Mouse (Mus musculus): ENCODE measurements around the gene Ogfod3.

Ogfod3 gene

DNA sequence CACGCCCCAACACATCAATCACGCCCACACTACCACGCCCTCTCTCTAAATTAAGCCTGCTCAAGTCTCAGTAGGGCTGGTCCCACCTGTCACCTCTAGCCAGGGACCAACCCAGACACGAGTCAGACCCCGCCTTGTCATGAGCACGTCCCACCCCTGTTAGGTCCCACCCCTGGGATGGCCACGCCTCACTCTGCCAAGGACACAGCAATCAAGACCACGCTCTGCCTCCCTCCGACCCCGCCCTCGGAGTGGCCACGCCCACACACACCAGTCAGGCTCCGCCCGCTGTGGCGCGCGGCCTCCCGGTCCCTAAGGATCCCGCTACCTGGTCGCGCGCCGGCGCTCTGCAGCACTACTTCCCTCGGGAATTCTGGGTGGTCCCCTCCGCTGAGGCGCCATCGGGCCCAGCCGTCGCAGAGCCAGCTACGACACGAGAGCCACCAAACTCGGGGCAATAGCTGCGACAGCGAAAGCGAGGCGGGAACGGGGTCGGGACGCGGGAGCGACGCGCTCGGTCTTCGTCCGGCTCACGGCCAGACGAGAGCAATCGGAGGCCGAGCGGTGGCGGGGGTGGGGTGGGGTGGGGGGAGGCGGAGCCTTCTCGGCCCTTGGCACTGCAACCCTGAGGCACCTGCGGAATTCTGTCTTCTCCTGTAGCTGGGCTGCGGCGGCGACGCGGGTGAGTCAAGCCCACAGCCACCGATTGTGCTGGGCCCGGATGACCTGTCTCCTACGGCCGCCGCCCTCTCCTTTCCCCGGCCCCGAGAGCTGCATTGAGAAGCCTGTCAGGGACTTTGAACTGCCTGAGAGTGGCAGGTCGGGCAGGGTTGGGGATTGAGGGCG lies at the start of gene Ogfod3, which contains the start of gene Hexdc:
Ogfod3 (minus strand) TSS at position 551 of the 846 bp plus-strand sequence.
Hexdc (plus strand) TSS at position 273 of the 846 bp plus-strand sequence.
- peak; percentile 99 for DNase-seq

DNA sequence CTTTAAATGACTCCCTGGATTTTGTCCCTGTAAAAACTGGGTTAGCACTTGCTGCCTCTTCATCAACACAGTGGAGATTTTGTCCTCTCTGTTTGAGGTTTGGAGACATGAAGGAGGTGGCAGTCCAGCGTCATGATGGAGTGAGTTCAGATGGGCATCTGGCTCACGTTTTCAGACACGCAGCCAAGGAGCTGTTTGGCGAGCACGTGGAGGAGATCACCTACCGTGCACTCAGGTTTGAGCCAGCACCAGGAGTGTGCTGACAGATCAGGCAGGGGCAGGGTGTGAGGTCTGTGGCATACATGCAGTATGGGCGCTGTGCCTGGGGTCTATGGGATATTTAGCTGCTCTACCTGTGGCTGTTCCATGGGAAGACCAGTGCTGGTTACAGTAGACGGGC lies 45.7 kb upstream of the Ogfod3 start:
- no peak for DNase-seq

GRCm38 (mm10) chr11:121239669-121240068 lies 35.2 kb upstream of the Ogfod3 start:
- peak; percentile 44 for DNase-seq

DNA sequence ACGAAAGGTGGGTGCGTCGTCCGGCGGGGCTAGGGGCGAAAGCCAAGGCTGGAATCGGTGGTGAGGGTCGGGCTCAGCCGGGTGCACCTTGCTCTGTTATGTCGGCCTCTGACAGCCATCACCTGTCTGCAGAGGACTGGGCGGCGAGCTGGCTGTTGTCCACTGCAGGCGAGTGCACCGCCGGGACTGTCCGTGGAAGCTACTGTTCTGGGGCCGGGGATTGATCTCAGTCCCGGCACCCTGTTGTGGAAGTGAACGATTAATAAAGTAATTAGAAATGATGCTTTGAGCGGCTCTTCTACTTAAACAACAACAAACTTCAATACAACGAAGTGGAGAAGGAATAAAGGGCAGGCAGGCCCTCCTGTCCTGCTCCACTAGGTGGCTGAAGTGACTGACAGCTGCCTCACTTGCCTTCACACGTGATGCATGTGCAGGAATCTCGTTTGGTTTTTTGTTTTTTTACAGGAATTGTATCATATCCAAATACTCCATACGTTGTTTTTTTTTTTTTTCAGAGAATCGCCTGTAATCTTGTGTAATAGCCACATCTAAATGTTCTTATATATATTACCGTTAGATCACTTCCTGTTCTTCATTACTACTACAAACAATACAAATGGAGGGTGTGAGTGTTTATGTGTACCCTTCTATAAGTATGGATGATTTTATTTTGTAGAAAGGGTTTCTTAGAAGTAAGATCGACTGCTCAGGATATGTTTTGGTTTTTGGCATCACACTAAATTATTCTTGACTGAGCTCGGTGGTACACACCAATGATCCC lies 33.0 kb upstream of the Ogfod3 start:
- peak; percentile 69 for DNase-seq

GRCm38 (mm10) chr11:121236564-121237344 lies 32.2 kb upstream of the Ogfod3 start, which contains the start of gene Narf:
TSS of gene Narf (plus strand) at chr11:121237253.
- peak; percentile 99 for DNase-seq

DNA sequence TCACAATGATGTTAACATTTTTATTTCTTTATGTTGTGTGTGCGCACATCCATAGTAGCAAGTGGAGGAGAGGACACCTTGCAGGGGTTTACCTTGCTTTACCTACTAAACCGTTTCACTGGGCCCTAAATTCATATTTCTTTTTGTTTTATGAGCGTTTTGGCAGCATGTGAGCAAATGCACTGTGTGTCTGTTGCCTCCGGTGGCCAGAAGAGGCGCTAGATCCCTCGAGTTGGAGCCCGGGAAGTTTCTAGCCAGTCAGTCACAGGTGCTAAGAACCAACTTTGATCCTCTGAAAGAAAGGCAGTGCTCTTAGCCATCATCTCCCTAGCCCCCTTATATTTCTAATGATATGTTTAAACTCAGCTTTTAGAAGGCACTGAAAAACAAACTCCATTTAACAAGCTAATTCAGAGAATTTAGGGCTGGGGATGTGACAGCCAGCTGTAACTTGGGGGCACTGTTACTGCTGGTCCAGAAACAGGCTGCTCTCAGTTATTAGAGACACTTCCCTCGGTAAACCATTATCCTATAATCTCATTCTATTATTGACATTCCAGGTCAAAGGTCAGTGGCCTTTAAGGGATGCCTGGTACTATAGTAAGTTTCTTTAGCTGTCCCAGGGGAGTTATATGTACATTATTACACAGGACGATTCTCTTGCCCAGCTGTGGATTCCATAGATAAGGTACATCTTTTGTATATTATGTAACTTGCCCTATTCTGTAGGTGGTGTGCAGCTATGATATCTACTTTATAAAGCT lies 31.1 kb upstream of the Ogfod3 start:
- peak; percentile 80 for DNase-seq

DNA sequence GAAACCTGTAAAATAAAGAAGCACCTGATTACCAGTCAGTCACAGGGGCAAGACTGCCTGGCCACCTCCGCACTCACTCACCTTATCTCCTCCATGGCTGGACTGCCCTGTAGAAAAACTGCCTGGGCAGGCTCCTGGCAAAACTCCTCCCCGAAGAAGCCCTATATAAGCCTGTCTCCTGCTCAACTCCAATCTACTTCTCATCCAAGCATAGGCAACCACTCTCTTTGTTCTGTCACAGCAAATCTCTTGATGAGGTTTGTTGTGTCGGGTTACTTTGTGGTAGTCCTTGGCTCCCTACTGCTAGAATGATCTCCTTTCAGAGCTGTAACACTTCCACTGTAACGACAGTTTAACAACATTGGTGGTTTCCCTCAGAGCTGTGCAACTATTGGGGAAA lies 28.2 kb upstream of the Ogfod3 start:
- peak; percentile 66 for DNase-seq

DNA sequence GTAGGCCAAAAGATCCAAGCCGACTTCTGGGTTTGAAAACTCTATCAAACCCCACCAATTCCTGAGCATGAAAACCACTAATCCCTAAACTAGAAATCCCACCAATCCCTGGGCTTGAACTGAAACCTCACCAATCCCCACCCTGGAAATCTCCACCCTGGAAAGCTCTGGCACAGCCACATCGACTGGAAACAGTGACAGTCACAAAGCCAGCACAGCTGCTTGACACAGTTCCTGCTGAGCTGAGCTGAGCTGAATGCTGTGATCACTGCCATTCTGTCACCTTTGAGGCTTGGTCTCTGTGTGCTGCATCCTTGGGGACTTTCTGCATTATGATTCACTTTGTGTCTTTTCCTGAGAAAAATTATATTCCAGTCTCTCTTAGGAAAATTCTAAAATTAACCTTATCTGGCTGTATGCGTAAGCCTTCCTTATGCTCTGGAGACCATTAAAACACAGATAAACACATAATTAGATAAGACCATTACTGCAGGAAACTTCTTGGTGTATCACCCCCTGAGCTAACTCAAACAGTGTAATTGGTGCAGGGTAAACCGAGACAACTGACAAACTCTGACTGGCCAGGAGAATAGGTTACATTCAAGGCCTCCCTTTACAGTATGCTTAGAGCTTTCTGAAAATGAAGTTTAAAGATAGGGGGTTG lies 27.2 kb upstream of the Ogfod3 start:
- DNase-seq, result no peak

DNA sequence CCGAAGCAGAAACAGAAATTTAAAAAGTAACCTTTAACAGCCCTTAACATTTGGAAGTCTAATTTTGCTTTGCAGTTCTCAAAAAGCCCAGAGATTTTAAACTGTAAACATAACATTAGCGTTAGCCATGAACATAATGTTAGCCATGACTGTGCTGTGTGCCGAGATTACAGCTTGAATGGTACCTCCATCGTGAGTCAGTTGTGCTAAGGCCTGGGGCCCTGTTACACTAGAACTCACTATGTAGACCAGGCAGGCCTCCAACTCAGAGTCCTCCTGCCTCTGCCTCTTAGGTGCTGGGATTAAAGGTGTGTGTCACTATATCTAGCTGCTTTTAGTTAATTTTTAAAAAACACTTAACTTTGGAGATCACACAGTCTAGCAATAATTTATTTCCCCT lies 26.7 kb upstream of the Ogfod3 start:
- DNase-seq, result no peak

DNA sequence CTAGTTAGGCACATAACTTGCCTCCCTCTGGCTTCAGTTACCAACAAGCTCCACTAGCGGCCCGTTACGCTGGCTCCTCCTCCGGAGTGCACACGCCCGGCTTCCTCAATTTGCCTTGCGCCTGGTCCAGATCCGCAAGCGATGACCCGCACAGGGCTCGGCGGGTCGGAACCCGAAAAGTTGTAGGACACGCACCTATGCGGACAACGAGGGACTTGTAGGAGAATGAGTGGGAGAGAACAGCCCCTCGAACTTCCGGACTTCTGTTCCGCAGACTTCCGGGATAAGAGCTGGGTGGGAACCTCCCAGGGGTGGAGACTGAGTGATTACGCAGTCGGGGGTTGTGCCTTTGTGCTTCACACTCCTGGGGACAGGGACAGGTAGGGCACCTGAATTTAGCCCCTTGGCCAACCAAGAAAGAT lies 24.5 kb upstream of the Ogfod3 start, which contains the start of gene Cybc1:
Cybc1 (minus strand) TSS at position 305 of the 422 bp plus-strand sequence.
- DNase-seq, result peak; percentile 84

GRCm38 (mm10) chr11:121228129-121229017 lies 23.9 kb upstream of the Ogfod3 start:
- DNase-seq, result peak; percentile 47

DNA sequence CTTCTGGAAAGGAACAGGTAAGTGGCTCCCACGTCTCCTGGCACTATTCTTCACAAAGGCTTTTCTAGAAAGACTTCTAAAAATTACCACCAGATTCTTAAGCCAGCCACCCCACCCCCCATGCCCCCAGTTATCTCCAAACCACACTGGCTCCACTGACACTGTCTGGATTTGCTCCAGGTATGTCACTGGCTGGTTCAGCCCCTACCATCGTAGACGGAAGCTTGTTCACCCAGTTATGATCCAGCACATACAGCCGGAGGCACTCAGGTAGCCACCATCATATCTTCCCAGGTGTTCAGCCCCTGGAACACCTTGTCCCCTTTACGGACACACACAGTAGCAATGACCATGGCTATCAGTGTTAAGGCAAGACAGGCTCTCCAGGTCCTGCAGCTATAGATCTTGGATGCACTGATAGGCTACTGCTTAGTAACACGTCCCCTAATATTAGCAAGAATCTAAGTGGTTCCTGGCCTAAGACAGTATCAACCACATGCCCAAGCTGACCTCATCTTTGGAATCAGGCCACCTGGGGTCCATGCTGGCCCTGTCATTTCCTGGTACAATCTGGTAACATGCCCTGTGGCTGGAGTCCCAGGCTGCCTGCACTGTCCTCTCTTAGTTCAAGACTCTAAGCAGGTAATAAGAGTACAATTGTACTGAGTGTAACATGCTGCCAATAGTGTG lies 17.0 kb upstream of the Ogfod3 start:
- no peak for DNase-seq

GRCm38 (mm10) chr11:121220771-121221170 lies 16.3 kb upstream of the Ogfod3 start:
- DNase-seq, result no peak

DNA sequence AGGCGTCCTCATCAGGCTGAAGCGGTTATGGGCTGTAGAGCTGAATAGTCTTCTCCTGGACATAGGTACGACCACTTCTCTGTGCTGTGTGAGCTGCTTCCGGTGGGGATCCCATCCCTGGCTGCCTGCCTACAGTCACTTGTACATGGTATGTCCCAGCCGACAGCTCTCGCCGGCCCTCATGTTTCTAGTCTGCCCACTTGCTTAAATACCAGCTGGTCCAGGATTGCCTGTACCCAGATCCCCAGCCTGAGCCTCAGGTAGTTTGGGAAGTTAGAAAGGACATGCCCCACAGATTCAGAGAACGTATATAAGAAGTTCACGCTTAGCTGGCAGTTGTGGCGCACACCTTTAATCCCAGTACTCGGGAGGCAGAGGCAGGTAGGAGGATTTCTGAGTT lies 15.3 kb upstream of the Ogfod3 start:
- DNase-seq, result no peak

- no peak for DNase-seq
Observed at GRCm38 (mm10) chr11:121216831-121217230, 12.3 kb upstream of the Ogfod3 start.

GRCm38 (mm10) chr11:121203859-121204160 lies 701 bp downstream of the Ogfod3 start:
- DNase-seq, result no peak

DNA sequence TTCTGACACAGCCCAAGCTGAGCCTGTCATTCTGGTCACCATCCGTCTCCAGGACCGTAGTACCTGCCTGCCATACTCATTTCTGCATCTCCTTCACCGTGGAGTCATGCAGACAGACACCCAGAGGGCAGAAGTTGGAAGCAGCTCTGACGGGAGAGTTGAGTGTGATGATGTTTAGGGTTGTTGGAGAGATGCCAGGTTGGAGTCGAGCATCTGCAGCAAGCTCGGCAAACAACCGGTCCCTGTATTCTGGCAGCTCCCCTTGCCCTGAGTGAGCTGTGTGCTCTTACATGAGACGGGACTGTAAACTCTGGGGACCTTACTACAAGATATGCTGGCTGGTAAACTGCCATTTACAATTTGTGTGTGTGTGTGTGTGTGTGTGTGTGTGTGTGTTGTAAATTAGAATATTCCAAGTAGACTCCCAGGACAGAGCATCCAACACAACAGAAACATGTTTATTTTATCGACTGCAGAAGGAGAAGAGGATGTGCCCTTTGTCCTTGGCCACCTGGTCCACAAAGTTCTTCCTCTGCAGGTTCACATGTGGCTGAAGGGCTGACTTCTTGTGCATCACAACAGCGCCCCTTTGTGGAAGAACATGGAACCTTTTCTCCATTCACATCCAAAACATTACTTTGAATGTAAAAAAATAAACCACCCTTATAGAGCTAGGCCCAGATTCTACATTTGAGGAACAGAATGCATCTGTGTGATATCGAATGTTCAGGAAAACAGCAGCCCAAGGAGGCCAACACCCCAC lies 2.9 kb downstream of the Ogfod3 start:
- peak; percentile 41 for DNase-seq

DNA sequence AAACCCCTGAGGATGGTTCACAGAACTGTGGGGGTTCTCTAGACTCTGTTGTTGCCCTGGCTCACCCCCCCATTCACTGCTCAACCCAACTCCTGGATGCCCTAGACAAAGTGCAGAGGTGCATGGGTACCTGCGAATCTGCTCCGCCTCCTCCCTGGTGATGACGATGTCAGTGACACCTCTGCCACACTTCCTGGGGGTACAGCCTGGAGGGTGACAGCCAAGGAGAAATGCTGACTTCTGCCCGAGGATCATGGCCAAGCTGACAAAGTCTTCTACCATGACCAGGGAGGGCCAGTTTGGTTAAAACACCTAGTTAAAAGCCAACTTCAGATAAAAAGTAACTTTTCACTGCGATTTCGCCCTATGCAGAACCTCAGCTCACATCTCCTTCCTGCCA lies 3.7 kb downstream of the Ogfod3 start:
- DNase-seq, result no peak

- no peak for DNase-seq
Observed at GRCm38 (mm10) chr11:121199851-121200250, 4.7 kb downstream of the Ogfod3 start.

All from liver (tissue).